Mouse (Mus musculus) gastrocnemius, postnatal 14 days (tissue): ENCODE measurements at regions not wholly inside any gene's neighbourhood (a gene's known extent, or its start where the extent isn't known, plus 50 kb on each side); places are given as distances from the start of the nearest gene placed in this dataset.

ENCODE experiments used
- DNase-seq: peaks from one replicate; pipeline ENCODE4 v3.0.0; 2021; ENCODE audit warnings: mixed read lengths
- intact Hi-C: fragments of 180-260 bp; cut with DNase I; formaldehyde crosslinking; loops from one replicate; pipeline ENCODE4 v1.15.1; 2025; ENCODE audit warnings: low total_unique reads

GRCm38 (mm10) chr15:70982719-70983118 is 2851.6 kb upstream of the Gm6569 start:
- intact Hi-C loops, result no loop called here

GRCm38 (mm10) chr15:70987973-70988570 is 2846.3 kb upstream of the Gm6569 start:
- intact Hi-C loops, result no loop called here
- no peak for DNase-seq

More at GRCm38 (mm10) chr15:70982719-70983118, 2851.6 kb upstream of the Gm6569 start:
- no peak for DNase-seq

GRCm38 (mm10) chr15:70993397-70993796 is 2841.0 kb upstream of the Gm6569 start:
- no peak for DNase-seq
- intact Hi-C loops, result no loop called here

- DNase-seq, result no peak
- intact Hi-C loops, result no loop called here
Measured at GRCm38 (mm10) chr15:71010362-71010761, 2824.0 kb upstream of the Gm6569 start.

GRCm38 (mm10) chr15:71010773-71011172 is 2823.6 kb upstream of the Gm6569 start:
- intact Hi-C loops, result no loop called here
- no peak for DNase-seq

GRCm38 (mm10) chr15:71054251-71054852 is 2780.0 kb upstream of the Gm6569 start:
- intact Hi-C loops, result no loop called here
- no peak for DNase-seq

- no peak for DNase-seq
Measured at GRCm38 (mm10) chr15:71086367-71086997, 2747.9 kb upstream of the Gm6569 start.

GRCm38 (mm10) chr15:71099111-71099510 is 2735.2 kb upstream of the Gm6569 start:
- intact Hi-C loops, result no loop called here
- DNase-seq, result no peak

More at GRCm38 (mm10) chr15:71086367-71086997, 2747.9 kb upstream of the Gm6569 start:
- intact Hi-C loops, result no loop called here

GRCm38 (mm10) chr15:71129802-71130201 is 2704.6 kb upstream of the Gm6569 start:
- intact Hi-C loops, result no loop called here
- DNase-seq, result no peak

- DNase-seq, result no peak
- intact Hi-C loops, result no loop called here
Measured at GRCm38 (mm10) chr15:71157680-71158079, 2676.7 kb upstream of the Gm6569 start.

GRCm38 (mm10) chr15:71162097-71162496 is 2672.3 kb upstream of the Gm6569 start:
- intact Hi-C loops, result no loop called here
- DNase-seq, result no peak

- no peak for DNase-seq
- intact Hi-C loops, result no loop called here
Measured at GRCm38 (mm10) chr15:71195011-71195739, 2639.2 kb upstream of the Gm6569 start.

GRCm38 (mm10) chr15:71240647-71241351 is 2593.6 kb upstream of the Gm6569 start:
- intact Hi-C loops, result no loop called here
- DNase-seq, result peak; percentile 52

GRCm38 (mm10) chr15:71243539-71243938 is 2590.8 kb upstream of the Gm6569 start:
- intact Hi-C loops, result no loop called here
- DNase-seq, result no peak

- DNase-seq, result no peak
- intact Hi-C loops, result no loop called here
Measured at GRCm38 (mm10) chr15:71275876-71276565, 2558.3 kb upstream of the Gm6569 start.

- DNase-seq, result no peak
- intact Hi-C loops, result no loop called here
Measured at GRCm38 (mm10) chr15:71276566-71276912, 2557.8 kb upstream of the Gm6569 start.

- no peak for DNase-seq
- intact Hi-C loops, result no loop called here
Measured at GRCm38 (mm10) chr15:71277388-71277787, 2557.0 kb upstream of the Gm6569 start.

GRCm38 (mm10) chr15:71283775-71284174 is 2550.6 kb upstream of the Gm6569 start:
- DNase-seq, result no peak
- intact Hi-C loops, result no loop called here

- intact Hi-C loops, result no loop called here
- DNase-seq, result no peak
Measured at GRCm38 (mm10) chr15:71302541-71302940, 2531.8 kb upstream of the Gm6569 start.
